Mouse (Mus musculus) neural tube, embryonic 13.5 days (tissue): ENCODE results near the gene Abcc12. TPM values are rescaled to one million over a fixed set of nuclear protein-coding genes. Genes with fewer than 3 reads are reported as not detected.

ENCODE experiments used
- ATAC-seq: fragments of 200-750 bp; cut with Nextera tagmentation; 2 replicates; pipeline ENCODE4 v1.8.0; 2017; ENCODE audit warnings: low read depth, mild to moderate bottlenecking, moderate TSS enrichment, moderate library complexity
- H3K27ac ChIP-seq: fragments of 300-500 bp; sonication (generic); replicated peaks from 2 replicates; pipeline ENCODE4 v1.5.1; 2015; ENCODE audit warnings: moderate library complexity, mild to moderate bottlenecking, inconsistent platforms
- H3K27me3 ChIP-seq: fragments of 300-500 bp; sonication (generic); 2 replicates; pipeline ENCODE4 v1.6.1; 2015; ENCODE audit warnings: mild to moderate bottlenecking, inconsistent platforms
- H3K36me3 ChIP-seq: fragments of 300-500 bp; sonication (generic); 2 replicates; pipeline ENCODE4 v1.6.1; 2015; ENCODE audit warnings: mild to moderate bottlenecking, inconsistent platforms
- H3K4me1 ChIP-seq: fragments of 300-500 bp; sonication (generic); replicated peaks from 2 replicates; pipeline ENCODE4 v1.6.1; 2015; ENCODE audit warnings: inconsistent platforms
- H3K4me2 ChIP-seq: fragments of 300-500 bp; sonication (generic); 2 replicates; pipeline ENCODE4 v1.6.1; 2015; ENCODE audit warnings: inconsistent platforms, mild to moderate bottlenecking, moderate library complexity
- H3K4me3 ChIP-seq: fragments of 300-500 bp; sonication (generic); 2 replicates; pipeline ENCODE4 v1.5.1; 2015; ENCODE audit warnings: mild to moderate bottlenecking, inconsistent platforms
- H3K9ac ChIP-seq: fragments of 300-500 bp; sonication (generic); 2 replicates; pipeline ENCODE4 v1.6.1; 2015; ENCODE audit warnings: moderate library complexity, mild to moderate bottlenecking, inconsistent platforms
- H3K9me3 ChIP-seq: fragments of 300-500 bp; sonication (generic); 2 replicates; pipeline ENCODE4 v1.6.1; 2016; ENCODE audit warnings: inconsistent platforms
- WGBS: fragments of 180-500 bp; shearing (Covaris S2); methylation state at CpG from one replicate; pipeline ENCODE4 v1.1.7; 2015; 5-methylcytosine and 5-hydroxymethylcytosine counted together
- polyA plus RNA-seq: library from polyadenylated mRNA; unstranded; fragments of >200 nt; fragmentation: Nextera tagmentation; extraction: Ambion mirVana; gene quantifications from 2 replicates; pipeline ENCODE4 v1.2.1, GENCODE M21; 2015

Abcc12 gene
- polyA plus RNA-seq, 1 experiment from 2014 or later: 0.11 TPM

DNA sequence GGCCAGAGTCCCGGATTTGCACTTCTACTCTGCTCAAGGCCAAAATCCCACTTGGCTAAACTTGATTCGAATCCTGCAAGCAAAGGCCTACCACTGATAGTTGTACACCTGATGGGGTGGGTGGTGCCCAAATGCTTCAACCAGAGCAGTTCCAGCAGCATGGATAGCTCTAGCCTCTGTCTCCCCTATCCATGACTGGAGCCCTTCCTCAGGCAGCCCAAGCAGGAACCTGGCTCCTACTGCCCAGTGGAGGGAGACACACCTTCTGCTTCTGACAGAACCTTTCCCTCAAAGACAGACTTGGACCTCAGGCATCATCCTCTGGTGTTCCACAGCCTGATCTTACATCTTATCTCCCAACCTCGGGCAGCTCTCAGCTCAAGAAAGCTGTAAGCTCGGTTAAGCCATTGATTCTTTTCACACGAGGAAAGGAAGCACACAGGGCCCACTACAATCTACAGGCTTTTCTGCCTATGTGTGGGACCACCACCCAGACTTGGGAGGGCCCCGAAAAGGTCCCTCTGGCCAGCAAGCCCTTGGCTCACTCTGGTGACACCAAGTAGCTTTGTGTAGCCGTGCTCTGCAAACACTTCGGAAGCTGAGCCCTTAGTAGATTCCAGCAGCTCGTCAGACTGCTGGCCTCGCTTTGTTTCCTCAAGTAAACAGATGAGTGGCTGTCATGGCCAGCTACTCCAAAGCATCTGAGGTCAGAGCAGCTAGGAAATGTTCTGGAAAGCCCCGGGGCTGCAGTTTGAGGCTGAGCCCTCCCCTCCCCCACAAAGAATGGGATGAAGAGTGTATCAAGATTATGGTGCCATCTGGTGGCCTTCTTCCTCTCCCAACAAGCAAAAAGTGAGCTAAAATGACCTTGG is 44.5 kb downstream of the Abcc12 start:
- Histone ChIP-seq H3K4me3 (no peak overlapping the region), H3K9ac (no peak overlapping the region)
- ATAC-seq: peak; percentile 83

DNA sequence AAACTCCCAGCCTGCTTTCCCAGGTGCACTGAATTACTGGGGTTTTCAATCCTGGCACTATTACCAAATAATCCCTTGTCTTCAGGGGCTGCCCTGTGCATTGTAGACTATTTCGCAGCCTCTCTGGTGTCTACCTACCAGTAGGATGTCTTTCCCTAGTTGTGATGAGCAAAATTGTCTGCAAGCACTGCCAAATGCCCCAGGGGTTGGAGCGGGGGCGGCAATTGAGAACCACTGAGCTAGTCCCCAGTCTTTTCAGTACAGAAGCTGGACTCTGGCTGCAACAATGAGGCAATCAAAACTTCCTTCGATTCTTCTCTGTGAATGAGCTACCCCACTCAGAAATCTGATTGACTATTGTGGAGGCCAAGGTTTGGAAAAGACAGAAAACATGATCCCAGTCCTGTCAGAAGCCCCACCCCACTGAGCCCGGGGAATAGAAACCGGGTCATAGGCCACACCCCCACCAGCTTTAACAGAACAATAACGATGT is 45.4 kb downstream of the Abcc12 start:
- Histone ChIP-seq H3K36me3 (no peaks in the 10 kb centered on the region), H3K9me3 (no peaks in the 10 kb centered on the region), H3K4me3 (no peak overlapping the region), H3K9ac (no peak overlapping the region), H3K27ac (no peak overlapping the region), H3K4me2 (no peak overlapping the region), H3K4me1 (peaks cover 11% of the 10 kb centered on the region), H3K27me3 (peaks cover 5% of the 10 kb centered on the region; the same call in 1 of the 2 replicates)
- WGBS: 64% methylated on average over 7 of the region's 7 CpGs
- no peak for ATAC-seq

More for the DNA sequence above, 44.5 kb downstream of the Abcc12 start:
- Histone ChIP-seq H3K4me2 (0 out of 2 replicates have a peak overlapping the region, but pooled peaks have one; percentile 26), H3K4me1 (peaks cover 11% of the 10 kb centered on the region), H3K27me3 (peaks cover 5% of the 10 kb centered on the region; the same call in 1 of the 2 replicates), H3K36me3 (no peaks in the 10 kb centered on the region), H3K9me3 (no peaks in the 10 kb centered on the region), H3K27ac (peak overlapping the region; percentile 61; the same call in 1 of the 2 replicates)
- WGBS: 59% methylated on average over 11 of the region's 11 CpGs

DNA sequence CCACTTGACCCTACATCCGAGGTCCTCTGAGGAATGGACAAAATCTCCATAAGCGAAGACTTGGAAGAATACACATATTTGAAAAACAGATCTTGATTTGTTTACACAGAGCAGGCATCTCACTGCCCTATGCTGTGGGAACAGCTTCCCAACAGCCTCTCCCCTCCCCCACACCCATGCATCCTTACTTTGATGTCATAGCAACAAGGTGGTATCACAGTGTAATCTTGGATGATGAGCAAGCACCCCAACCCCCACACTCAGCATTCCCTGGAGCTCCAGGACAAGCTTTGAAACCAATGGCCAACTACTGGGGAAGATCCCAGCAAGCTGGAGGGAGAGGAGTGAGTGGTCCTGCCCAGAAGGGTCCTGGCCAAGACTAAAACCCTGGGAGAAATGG is 50.8 kb downstream of the Abcc12 start:
- Histone ChIP-seq H3K4me3 (no peak overlapping the region), H3K4me1 (peaks cover 12% of the 10 kb centered on the region), H3K36me3 (no peaks in the 10 kb centered on the region), H3K9ac (no peak overlapping the region), H3K27ac (peak overlapping the region; percentile 72; the same call in 1 of the 2 replicates), H3K9me3 (no peaks in the 10 kb centered on the region), H3K27me3 (peaks cover 5% of the 10 kb centered on the region; the same call in 1 of the 2 replicates), H3K4me2 (no peak overlapping the region)
- WGBS: 89% methylated on average over 2 of the region's 2 CpGs
- no peak for ATAC-seq

- Histone ChIP-seq H3K4me1 (peaks cover 12% of the 10 kb centered on the region), H3K27me3 (no peaks in the 10 kb centered on the region), H3K4me2 (no peak overlapping the region), H3K27ac (no peak overlapping the region), H3K36me3 (no peaks in the 10 kb centered on the region), H3K4me3 (no peak overlapping the region), H3K9me3 (no peaks in the 10 kb centered on the region), H3K9ac (no peak overlapping the region)
- 90% methylated on average over 19 of the region's 19 CpGs for WGBS
- no peak for ATAC-seq
These were observed 53.0 kb downstream of the Abcc12 start for GRCm38 (mm10) chr8:86527336-86528029.

- Histone ChIP-seq H3K4me2 (no peak overlapping the region), H3K9ac (no peak overlapping the region), H3K27me3 (no peaks in the 10 kb centered on the region), H3K36me3 (no peaks in the 10 kb centered on the region), H3K4me1 (peaks cover 12% of the 10 kb centered on the region), H3K27ac (no peak overlapping the region), H3K4me3 (no peak overlapping the region), H3K9me3 (no peaks in the 10 kb centered on the region)
- no peak for ATAC-seq
- WGBS: 92% methylated on average over 8 of the region's 8 CpGs
These were observed 53.7 kb downstream of the Abcc12 start for GRCm38 (mm10) chr8:86526808-86527207.

GRCm38 (mm10) chr8:86514203-86514602 is 66.3 kb downstream of the Abcc12 start:
- Histone ChIP-seq H3K27me3 (no peaks in the 10 kb centered on the region), H3K4me1 (no peaks in the 10 kb centered on the region; the same call in 1 of the 2 replicates), H3K9me3 (no peaks in the 10 kb centered on the region), H3K4me2 (no peak overlapping the region), H3K9ac (no peak overlapping the region), H3K27ac (no peak overlapping the region), H3K36me3 (no peaks in the 10 kb centered on the region), H3K4me3 (no peak overlapping the region)
- ATAC-seq: no peak
- WGBS: 96% methylated on average over 1 of the region's 1 CpGs

DNA sequence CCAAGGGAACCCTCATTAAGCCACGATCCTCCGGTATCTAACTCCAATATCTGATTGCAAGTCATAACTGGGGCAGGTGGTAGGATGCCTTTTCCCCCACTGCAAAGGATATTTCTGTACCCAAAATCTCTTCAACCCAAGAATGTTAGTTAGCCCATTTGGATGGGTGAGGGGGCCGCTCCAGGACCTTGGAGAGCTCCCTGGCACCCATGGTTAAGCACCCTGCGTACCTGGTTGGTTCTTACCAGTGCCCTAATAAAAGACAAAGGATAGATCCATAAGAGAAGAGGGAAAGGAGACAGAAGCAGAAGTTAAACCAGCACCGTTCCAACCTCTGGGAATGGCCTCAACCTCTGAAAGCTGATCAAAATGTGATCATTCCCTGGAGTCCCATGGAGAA is 67.6 kb downstream of the Abcc12 start:
- H3K36me3 ChIP-seq: no peaks in the 10 kb centered on the region
- WGBS: 66% methylated on average over 5 of the region's 5 CpGs
- no peaks in the 10 kb centered on the region for H3K27me3 ChIP-seq
- no peak overlapping the region for H3K9ac ChIP-seq
- no peaks in the 10 kb centered on the region for H3K4me1 ChIP-seq
- H3K4me3 ChIP-seq: no peak overlapping the region
- ATAC-seq: no peak
- H3K27ac ChIP-seq: no peak overlapping the region
- no peak overlapping the region for H3K4me2 ChIP-seq
- H3K9me3 ChIP-seq: no peaks in the 10 kb centered on the region

GRCm38 (mm10) chr8:86512131-86512792 is 68.2 kb downstream of the Abcc12 start:
- H3K4me2 ChIP-seq: no peak overlapping the region
- H3K9me3 ChIP-seq: no peaks in the 10 kb centered on the region
- H3K27ac ChIP-seq: no peak overlapping the region
- no peaks in the 10 kb centered on the region for H3K4me1 ChIP-seq
- H3K9ac ChIP-seq: no peak overlapping the region
- H3K27me3 ChIP-seq: no peaks in the 10 kb centered on the region
- no peaks in the 10 kb centered on the region for H3K36me3 ChIP-seq
- WGBS: 61% methylated on average over 10 of the region's 10 CpGs
- H3K4me3 ChIP-seq: no peak overlapping the region
- no peak for ATAC-seq

GRCm38 (mm10) chr8:86501341-86501740 is 79.1 kb downstream of the Abcc12 start:
- WGBS: 86% methylated on average over 7 of the region's 7 CpGs
- Histone ChIP-seq H3K4me3 (no peak overlapping the region), H3K27ac (no peak overlapping the region), H3K36me3 (no peaks in the 10 kb centered on the region), H3K27me3 (no peaks in the 10 kb centered on the region), H3K4me2 (no peak overlapping the region), H3K9me3 (peaks cover 12% of the 10 kb centered on the region), H3K4me1 (no peaks in the 10 kb centered on the region), H3K9ac (no peak overlapping the region)
- ATAC-seq: no peak

GRCm38 (mm10) chr8:86495056-86495455 is 85.4 kb downstream of the Abcc12 start:
- H3K4me3 ChIP-seq: no peak overlapping the region
- H3K4me1 ChIP-seq: no peaks in the 10 kb centered on the region
- no peak overlapping the region for H3K27ac ChIP-seq
- ATAC-seq: no peak
- no peaks in the 10 kb centered on the region for H3K9me3 ChIP-seq
- 74% methylated on average over 4 of the region's 4 CpGs for WGBS
- H3K4me2 ChIP-seq: no peak overlapping the region
- H3K9ac ChIP-seq: no peak overlapping the region
- no peaks in the 10 kb centered on the region for H3K27me3 ChIP-seq
- H3K36me3 ChIP-seq: no peaks in the 10 kb centered on the region

DNA sequence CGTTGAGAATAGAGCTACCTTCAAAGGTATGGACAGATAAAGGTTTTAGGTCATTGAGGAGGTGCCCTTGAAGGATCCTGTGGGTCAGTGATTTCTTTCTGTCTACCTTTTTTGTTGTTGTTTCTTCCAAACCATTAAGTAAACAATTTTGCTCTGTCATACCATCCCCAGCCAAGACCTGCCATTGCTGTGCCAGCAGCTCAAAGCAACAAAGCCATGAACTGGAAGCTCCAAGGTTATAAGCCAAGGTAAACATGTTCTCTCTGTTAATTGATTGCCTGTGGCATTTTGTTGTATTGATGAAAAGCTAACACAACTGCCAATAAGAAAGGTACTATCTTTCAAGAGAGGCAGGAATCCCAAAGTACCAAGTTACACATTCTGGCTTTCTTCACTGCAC is 86.6 kb downstream of the Abcc12 start:
- Histone ChIP-seq H3K4me2 (no peak overlapping the region), H3K9ac (no peak overlapping the region), H3K36me3 (no peaks in the 10 kb centered on the region), H3K27me3 (no peaks in the 10 kb centered on the region), H3K27ac (no peak overlapping the region), H3K4me3 (no peak overlapping the region), H3K4me1 (no peaks in the 10 kb centered on the region), H3K9me3 (no peaks in the 10 kb centered on the region)
- WGBS: 62% methylated on average over 1 of the region's 1 CpGs
- ATAC-seq: no peak

DNA sequence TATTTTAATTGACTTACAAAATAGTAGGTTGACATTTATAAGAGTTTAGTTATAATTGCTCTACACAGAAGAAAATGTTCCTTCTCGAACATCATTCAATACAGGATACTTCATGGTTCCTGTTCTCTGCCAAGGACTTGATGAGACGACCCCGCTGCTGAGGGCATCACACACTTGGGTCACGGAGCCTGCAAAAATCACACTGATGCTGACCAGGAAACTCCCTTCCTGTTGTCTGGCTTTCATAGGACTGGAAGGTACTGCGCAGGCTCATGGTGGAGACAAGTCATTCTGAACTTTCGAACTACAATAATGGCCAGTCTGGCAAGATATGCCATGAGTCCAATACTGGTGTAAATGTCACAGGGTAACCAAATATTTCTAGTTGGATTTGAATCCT is 95.1 kb downstream of the Abcc12 start:
- H3K9ac ChIP-seq: no peak overlapping the region
- no peak overlapping the region for H3K27ac ChIP-seq
- H3K36me3 ChIP-seq: no peaks in the 10 kb centered on the region
- H3K4me3 ChIP-seq: no peak overlapping the region
- no peaks in the 10 kb centered on the region for H3K9me3 ChIP-seq
- no peaks in the 10 kb centered on the region for H3K27me3 ChIP-seq
- no peak overlapping the region for H3K4me2 ChIP-seq
- H3K4me1 ChIP-seq: no peaks in the 10 kb centered on the region
- WGBS: 93% methylated on average over 6 of the region's 6 CpGs
- no peak for ATAC-seq
